Mouse (Mus musculus): Measurements from ENCODE around the gene Fam114a2. TPM values are rescaled to one million over a fixed set of nuclear protein-coding genes. Genes with fewer than 3 reads are reported as not detected.
A peak's percentile ranks its signal among the peaks of the same experiment; 100 is the strongest.
"Not testable (repeated sequence)": the region's sequence is repeated elsewhere in the genome, so short reads cannot be mapped to it uniquely, and the experiment has no call there.

Gene Fam114a2
- 0.27 and 0.41 TPM in 2 replicates for polyA plus RNA-seq (2012)

- TF ChIP-seq GATA1 (IDR thresholded peaks at IDR 0.05; ENCODE audit: low read length), result no peak
- no peaks in the 10 kb centered on the region for H3K27me3 ChIP-seq (ENCODE audit: control insufficient read depth)
- H3K9me3 ChIP-seq (ENCODE audit: control insufficient read depth, low read length), result no peaks in the 10 kb centered on the region
- H3K36me3 ChIP-seq (ENCODE audit: control insufficient read depth), result peaks cover 30% of the 10 kb centered on the region
- H3K4me1 ChIP-seq (ENCODE audit: control insufficient read depth), result peaks cover 28% of the 10 kb centered on the region
- peak within 1 kb of the TSS; percentile 88 for H3K4me3 ChIP-seq (replicated peaks)
Measured at GRCm38 (mm10) chr11:57518091-57518750, at the start of gene Fam114a2, which contains the start of gene Mfap3. Gene Fam114a2, minus strand, starts transcription at chr11:57518617. Gene Mfap3, plus strand, starts transcription at chr11:57518664.

- no peak overlapping the region for H3K4me3 ChIP-seq (replicated peaks)
- peaks cover 2% of the 10 kb centered on the region for H3K4me1 ChIP-seq (ENCODE audit: control insufficient read depth)
- no peaks in the 10 kb centered on the region for H3K36me3 ChIP-seq (ENCODE audit: control insufficient read depth)
- TF ChIP-seq GATA1 (IDR thresholded peaks at IDR 0.05; ENCODE audit: low read length), result no peak
- peaks cover 2% of the 10 kb centered on the region for H3K27me3 ChIP-seq (ENCODE audit: control insufficient read depth)
- H3K9me3 ChIP-seq (ENCODE audit: control insufficient read depth, low read length), result no peaks in the 10 kb centered on the region
Measured at GRCm38 (mm10) chr11:57566091-57567035, 47.9 kb upstream of the Fam114a2 start.

GRCm38 (mm10) chr11:57564564-57564963, 46.1 kb upstream of the Fam114a2 start:
- TF ChIP-seq TAL1 (IDR thresholded peaks at IDR 0.05; ENCODE audit: low read length) (no peak), GATA1 (IDR thresholded peaks at IDR 0.05; ENCODE audit: low read length) (no peak)

GRCm38 (mm10) chr11:57557936-57558335, 39.5 kb upstream of the Fam114a2 start:
- H3K36me3 ChIP-seq (ENCODE audit: control insufficient read depth); H3K9me3 ChIP-seq (ENCODE audit: control insufficient read depth, low read length); H3K27me3 ChIP-seq (ENCODE audit: control insufficient read depth); H3K4me3 ChIP-seq (replicated peaks); H3K4me1 ChIP-seq (ENCODE audit: control insufficient read depth): not testable (repeated sequence)

More at GRCm38 (mm10) chr11:57564564-57564963, 46.1 kb upstream of the Fam114a2 start:
- H3K4me1 ChIP-seq (ENCODE audit: control insufficient read depth), result peaks cover 2% of the 10 kb centered on the region
- H3K36me3 ChIP-seq (ENCODE audit: control insufficient read depth), result no peaks in the 10 kb centered on the region
- no peaks in the 10 kb centered on the region for H3K9me3 ChIP-seq (ENCODE audit: control insufficient read depth, low read length)
- peaks cover 2% of the 10 kb centered on the region for H3K27me3 ChIP-seq (ENCODE audit: control insufficient read depth)
- H3K4me3 ChIP-seq (replicated peaks), result no peak overlapping the region

- Histone ChIP-seq H3K4me1 (ENCODE audit: control insufficient read depth) (no peaks in the 10 kb centered on the region), H3K9me3 (ENCODE audit: control insufficient read depth, low read length) (no peaks in the 10 kb centered on the region), H3K36me3 (ENCODE audit: control insufficient read depth) (no peaks in the 10 kb centered on the region), H3K27me3 (ENCODE audit: control insufficient read depth) (peaks cover 2% of the 10 kb centered on the region; the same call in 1 of the 2 replicates), H3K4me3 (replicated peaks) (no peak overlapping the region)
- TF ChIP-seq GATA1 (IDR thresholded peaks at IDR 0.05; ENCODE audit: low read length), result no peak
Measured at GRCm38 (mm10) chr11:57553015-57553780, 34.8 kb upstream of the Fam114a2 start.

- TF ChIP-seq TAL1 (IDR thresholded peaks at IDR 0.05; ENCODE audit: low read length), result no peak
- TF ChIP-seq GATA1 (IDR thresholded peaks at IDR 0.05; ENCODE audit: low read length), result no peak
- H3K4me3 ChIP-seq (replicated peaks), result no peak overlapping the region
- no peaks in the 10 kb centered on the region for H3K36me3 ChIP-seq (ENCODE audit: control insufficient read depth)
- no peaks in the 10 kb centered on the region for H3K9me3 ChIP-seq (ENCODE audit: control insufficient read depth, low read length)
- peaks cover 2% of the 10 kb centered on the region; the same call in 1 of the 2 replicates for H3K27me3 ChIP-seq (ENCODE audit: control insufficient read depth)
- H3K4me1 ChIP-seq (ENCODE audit: control insufficient read depth), result no peaks in the 10 kb centered on the region
Measured at GRCm38 (mm10) chr11:57551016-57551415, 32.6 kb upstream of the Fam114a2 start.

- TF ChIP-seq TAL1 (IDR thresholded peaks at IDR 0.05; ENCODE audit: low read length), result no peak
- TF ChIP-seq GATA1 (IDR thresholded peaks at IDR 0.05; ENCODE audit: low read length), result no peak
- Histone ChIP-seq H3K36me3 (ENCODE audit: control insufficient read depth) (no peaks in the 10 kb centered on the region), H3K4me1 (ENCODE audit: control insufficient read depth) (no peaks in the 10 kb centered on the region), H3K4me3 (replicated peaks) (no peak overlapping the region), H3K27me3 (ENCODE audit: control insufficient read depth) (peaks cover 2% of the 10 kb centered on the region; the same call in 1 of the 2 replicates), H3K9me3 (ENCODE audit: control insufficient read depth, low read length) (no peaks in the 10 kb centered on the region)
Measured at GRCm38 (mm10) chr11:57550230-57550629, 31.8 kb upstream of the Fam114a2 start.

- Histone ChIP-seq H3K36me3 (ENCODE audit: control insufficient read depth) (no peaks in the 10 kb centered on the region), H3K27me3 (ENCODE audit: control insufficient read depth) (peaks cover 1% of the 10 kb centered on the region; the same call in 1 of the 2 replicates), H3K4me1 (ENCODE audit: control insufficient read depth) (no peaks in the 10 kb centered on the region), H3K4me3 (replicated peaks) (no peak overlapping the region), H3K9me3 (ENCODE audit: control insufficient read depth, low read length) (no peaks in the 10 kb centered on the region)
- TF ChIP-seq GATA1 (IDR thresholded peaks at IDR 0.05; ENCODE audit: low read length) (no peak), TAL1 (IDR thresholded peaks at IDR 0.05; ENCODE audit: low read length) (no peak)
Measured at GRCm38 (mm10) chr11:57548618-57549550, 30.5 kb upstream of the Fam114a2 start.
